Mouse (Mus musculus): ENCODE data around the gene Ehbp1. TPM values are rescaled to one million over a fixed set of nuclear protein-coding genes. Genes with fewer than 3 reads are reported as not detected.

The Ehbp1 gene
- polyA plus RNA-seq (2012; ENCODE audit: low replicate concordance), result 0.16 and 0.24 TPM in 2 replicates

DNA sequence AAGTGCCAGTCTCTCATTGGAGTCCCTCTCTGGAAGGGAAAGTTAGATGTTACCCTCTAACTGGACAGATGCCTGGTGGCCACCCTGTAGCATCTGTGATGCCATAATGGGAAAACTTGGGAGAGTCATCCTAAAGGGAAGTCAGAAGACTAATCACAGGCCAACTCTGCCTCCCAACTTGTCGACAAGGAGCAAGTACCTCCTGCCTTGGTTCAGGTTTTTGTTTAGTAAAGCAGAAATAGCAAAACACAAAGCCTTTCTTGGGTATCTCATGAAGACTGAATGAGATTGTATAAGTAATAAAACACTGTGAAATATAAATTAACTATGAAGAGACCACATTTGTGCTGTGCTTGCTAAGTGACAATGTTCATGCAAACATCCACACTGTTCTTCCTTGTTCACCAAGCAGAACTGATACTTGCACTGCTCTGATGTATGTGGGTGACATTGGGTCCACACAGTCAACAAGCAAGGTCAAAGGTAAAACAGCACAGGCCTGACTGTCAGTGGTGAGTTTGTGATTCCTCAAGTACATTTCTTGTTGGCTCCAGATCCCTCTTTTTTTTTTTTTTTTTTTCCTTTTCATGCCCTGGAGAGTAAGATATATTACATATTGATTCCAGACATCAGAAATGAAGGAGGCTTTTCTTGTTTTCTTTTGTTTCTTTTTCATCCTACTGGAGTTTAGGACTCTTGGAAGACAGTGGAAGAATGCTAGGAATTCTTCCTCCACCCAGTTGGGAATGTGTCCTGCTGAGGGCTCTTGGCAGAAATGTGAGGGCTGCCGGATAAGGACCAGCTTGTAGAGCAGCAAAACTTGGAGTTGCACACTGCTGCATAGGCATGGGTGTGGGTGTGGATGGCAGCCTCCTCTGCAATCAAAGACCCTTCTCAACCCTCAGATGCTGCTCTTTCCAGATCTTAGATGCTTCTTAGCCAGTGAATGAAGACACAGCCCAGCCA is at the start of gene Ehbp1:
Gene Ehbp1 (minus strand): TSS at position 51 of the 966 bp plus-strand sequence.

DNA sequence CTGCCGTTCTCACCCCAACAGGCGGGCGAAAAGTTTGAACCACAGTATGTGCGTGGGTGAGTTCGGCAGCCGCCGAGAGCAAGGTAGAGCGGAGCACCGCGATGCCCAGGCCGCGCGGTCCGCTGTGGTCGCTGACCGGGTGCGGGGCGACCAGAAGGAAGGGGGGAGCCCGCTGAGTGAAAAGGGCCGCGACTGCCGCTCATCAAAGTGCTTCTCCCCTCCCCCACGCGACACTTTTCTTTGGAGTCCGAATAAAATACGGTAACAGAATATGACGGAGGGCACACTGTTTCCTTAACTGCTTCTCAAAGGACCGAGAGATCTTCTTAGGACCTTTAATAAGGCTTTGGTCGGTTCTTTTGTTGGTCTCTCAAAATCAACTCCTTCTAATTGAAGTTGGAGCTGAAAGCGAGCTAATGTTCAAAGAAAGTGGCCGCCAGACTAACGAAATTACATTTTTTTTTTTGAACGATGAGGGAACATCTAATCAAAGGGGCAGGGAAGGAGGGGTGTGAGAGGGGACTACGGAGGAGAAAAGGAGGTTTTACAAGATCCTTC is 339.2 kb downstream of the Ehbp1 start, which contains the start of gene Otx1:
Gene Otx1 (minus strand): TSS at position 115 of the 558 bp plus-strand sequence.

Other genes starting within 250 kb of the Ehbp1 start
- gene Tmem17, start 169.8 kb upstream of the Ehbp1 start, polyA plus RNA-seq (2012; ENCODE audit: low replicate concordance), result 0.29 and 0.51 TPM in 2 replicates